Mouse (Mus musculus) stomach, embryonic 15.5 days (tissue): ENCODE data around the gene Clp1. TPM values are rescaled to one million over a fixed set of nuclear protein-coding genes. Genes with fewer than 3 reads are reported as not detected.

ENCODE experiments used
- ATAC-seq: fragments of 200-750 bp; cut with Nextera tagmentation; 2 replicates; pipeline ENCODE4 v1.8.0; 2017; ENCODE audit warnings: low read depth, moderate number of reproducible peaks, moderate TSS enrichment; ENCODE audit not compliant: insufficient read depth, low FRiP score
- H3K27ac ChIP-seq: fragments of 300-500 bp; sonication (generic); 2 replicates; pipeline ENCODE4 v1.5.1; 2015; ENCODE audit warnings: mild to moderate bottlenecking, inconsistent platforms
- H3K27me3 ChIP-seq: fragments of 300-500 bp; sonication (generic); replicated peaks from 2 replicates; pipeline ENCODE4 v1.6.1; 2015; ENCODE audit warnings: inconsistent platforms
- H3K36me3 ChIP-seq: fragments of 300-500 bp; sonication (generic); 2 replicates; pipeline ENCODE4 v1.6.1; 2015; ENCODE audit warnings: inconsistent platforms
- H3K4me1 ChIP-seq: fragments of 300-500 bp; sonication (generic); 2 replicates; pipeline ENCODE4 v1.6.1; 2015; ENCODE audit warnings: inconsistent platforms
- H3K4me2 ChIP-seq: fragments of 300-500 bp; sonication (generic); 2 replicates; pipeline ENCODE4 v1.6.1; 2015; ENCODE audit warnings: mild to moderate bottlenecking, inconsistent platforms
- H3K4me3 ChIP-seq: fragments of 300-500 bp; sonication (generic); replicated peaks from 2 replicates; pipeline ENCODE4 v1.5.1; 2015; ENCODE audit warnings: inconsistent platforms
- H3K9ac ChIP-seq: fragments of 300-500 bp; sonication (generic); 2 replicates; pipeline ENCODE4 v1.6.1; 2015; ENCODE audit warnings: inconsistent platforms
- H3K9me3 ChIP-seq: fragments of 300-500 bp; sonication (generic); 2 replicates; pipeline ENCODE4 v1.6.1; 2016; ENCODE audit warnings: inconsistent platforms
- WGBS: fragments of 180-500 bp; shearing (Covaris S2); methylation state at CpG from one replicate; pipeline ENCODE4 v1.1.7; 2015; 5-methylcytosine and 5-hydroxymethylcytosine counted together
- polyA plus RNA-seq: library from polyadenylated mRNA; unstranded; fragments of >200 nt; fragmentation: Nextera tagmentation; extraction: Ambion mirVana; gene quantifications from 2 replicates; pipeline ENCODE4 v1.2.1, GENCODE M21; 2015

The Clp1 gene
- polyA plus RNA-seq, 1 experiment from 2014 or later = 23.7 TPM

DNA sequence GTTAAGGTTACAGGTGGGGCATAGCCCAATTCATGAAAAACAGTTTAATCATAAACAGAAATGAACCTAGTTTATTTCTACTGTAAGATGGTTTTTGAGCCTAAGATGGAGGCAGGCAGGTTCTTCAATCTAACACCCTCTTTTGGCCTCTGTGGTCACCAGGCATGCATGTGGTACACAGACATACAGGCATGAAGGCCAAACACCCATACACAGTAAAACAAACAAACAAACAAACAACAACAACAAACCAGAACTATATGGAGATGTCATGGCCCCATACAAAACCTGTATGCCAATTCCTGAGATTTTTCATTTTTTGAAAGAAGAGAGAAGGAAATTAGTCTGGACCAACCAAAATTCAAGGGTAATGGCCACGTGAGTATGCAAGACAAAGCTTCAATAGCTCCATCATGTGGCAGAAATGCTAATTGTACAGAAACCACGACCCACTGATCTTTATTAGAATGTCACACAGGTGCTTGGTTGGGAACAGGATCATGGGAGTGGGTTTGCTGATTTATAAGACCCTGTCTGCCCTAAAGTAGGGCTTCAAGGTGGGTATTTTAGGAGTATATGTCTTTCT, 31.5 kb upstream of the Clp1 start:
- Histone ChIP-seq H3K4me3 (no peak overlapping the region), H3K27me3 (no peaks in the 10 kb centered on the region), H3K9ac (no peak overlapping the region), H3K4me2 (no peak overlapping the region), H3K4me1 (no peaks in the 10 kb centered on the region), H3K27ac (no peak overlapping the region), H3K36me3 (no peaks in the 10 kb centered on the region), H3K9me3 (no peaks in the 10 kb centered on the region)
- 1% methylated on average over 2 of the region's 2 CpGs for WGBS
- peak; percentile 53; the same call in 1 of the 2 replicates for ATAC-seq

DNA sequence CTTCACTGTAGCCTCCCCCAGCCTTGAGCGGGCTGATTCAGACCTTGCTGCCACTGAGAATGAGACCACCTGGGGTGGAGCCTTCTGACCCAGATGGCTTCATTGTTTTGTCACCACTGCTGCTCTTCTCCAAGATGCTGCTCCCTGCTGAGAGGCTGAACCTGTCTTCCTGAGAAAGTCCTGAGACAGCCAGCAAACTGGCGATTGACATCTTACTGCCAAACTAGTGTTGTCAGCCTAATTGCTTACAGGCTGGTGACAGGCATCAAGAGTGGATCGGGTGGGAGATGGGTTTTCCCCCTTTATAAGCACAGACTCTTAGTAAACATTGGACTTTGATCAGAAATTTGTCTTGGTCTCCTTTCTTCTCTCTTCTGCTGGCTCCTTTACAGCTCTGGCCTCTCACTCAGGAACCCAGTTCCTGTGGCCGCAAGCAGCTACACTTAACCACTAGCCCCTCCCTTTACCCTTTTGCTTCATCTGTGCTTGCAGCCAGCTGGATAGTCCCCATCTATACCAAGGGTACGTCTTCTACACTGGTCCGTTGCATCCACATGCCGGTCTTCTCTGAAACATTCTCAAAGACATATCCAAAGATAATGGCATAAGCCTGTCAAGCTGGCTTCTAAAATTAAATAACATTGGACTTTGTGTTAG, 30.0 kb upstream of the Clp1 start:
- no peak for ATAC-seq
- H3K36me3 ChIP-seq = no peaks in the 10 kb centered on the region
- no peaks in the 10 kb centered on the region for H3K4me1 ChIP-seq
- no peaks in the 10 kb centered on the region for H3K9me3 ChIP-seq
- H3K4me3 ChIP-seq = no peak overlapping the region
- no peak overlapping the region for H3K9ac ChIP-seq
- H3K27ac ChIP-seq = no peak overlapping the region
- H3K4me2 ChIP-seq = no peak overlapping the region
- WGBS = 54% methylated on average over 7 of the region's 7 CpGs
- H3K27me3 ChIP-seq = no peaks in the 10 kb centered on the region

DNA sequence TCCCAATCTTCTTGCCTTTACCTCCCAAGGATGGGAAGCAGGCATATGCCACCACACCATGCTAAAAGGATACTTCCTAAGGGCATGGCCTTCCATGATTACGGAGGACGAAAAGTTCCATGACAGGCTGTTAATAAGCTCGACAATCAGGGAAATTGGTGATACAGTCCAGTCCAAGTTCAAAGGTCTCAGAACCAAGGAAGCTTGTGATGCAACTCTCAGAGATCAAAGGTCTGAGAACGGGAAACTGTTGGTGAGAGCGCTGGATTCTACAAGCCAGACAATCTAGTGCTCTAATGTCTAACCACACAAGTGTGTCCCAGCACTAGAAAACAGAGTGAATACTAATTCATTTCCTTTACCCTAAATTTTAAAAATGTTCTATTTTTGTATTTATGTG, 29.1 kb upstream of the Clp1 start:
- no peaks in the 10 kb centered on the region for H3K27me3 ChIP-seq
- H3K27ac ChIP-seq = no peak overlapping the region
- H3K36me3 ChIP-seq = no peaks in the 10 kb centered on the region
- no peak for ATAC-seq
- WGBS = 74% methylated on average over 5 of the region's 5 CpGs
- no peak overlapping the region for H3K9ac ChIP-seq
- no peak overlapping the region for H3K4me2 ChIP-seq
- no peaks in the 10 kb centered on the region for H3K4me1 ChIP-seq
- no peak overlapping the region for H3K4me3 ChIP-seq
- no peaks in the 10 kb centered on the region for H3K9me3 ChIP-seq

DNA sequence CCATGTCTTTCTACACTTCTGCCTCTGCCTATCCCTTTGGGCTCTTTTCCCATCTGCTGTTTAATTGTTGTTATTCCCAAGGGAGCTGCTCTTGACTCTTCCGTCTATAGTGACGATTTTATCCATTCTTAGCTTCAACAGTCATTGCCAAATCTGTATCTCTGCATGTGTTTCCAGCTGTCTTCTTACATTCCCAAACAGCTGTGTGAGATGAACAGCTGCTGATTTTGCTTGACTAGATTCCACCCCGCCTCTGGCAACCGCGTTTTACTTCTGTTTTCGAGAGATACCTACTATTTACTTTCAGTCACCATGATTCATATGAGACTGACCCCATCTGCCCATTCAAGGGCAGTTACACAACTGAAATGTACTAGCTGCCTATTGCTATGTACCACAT, 23.0 kb upstream of the Clp1 start:
- H3K36me3 ChIP-seq = no peaks in the 10 kb centered on the region
- no peaks in the 10 kb centered on the region for H3K9me3 ChIP-seq
- no peak overlapping the region for H3K9ac ChIP-seq
- 46% methylated on average over 6 of the region's 6 CpGs for WGBS
- H3K4me2 ChIP-seq = no peak overlapping the region
- 0 out of 2 replicates have a peak, but pooled peaks cover 2% of the 10 kb centered on the region for H3K4me1 ChIP-seq
- no peaks in the 10 kb centered on the region for H3K27me3 ChIP-seq
- no peak overlapping the region for H3K4me3 ChIP-seq
- ATAC-seq = no peak; the same call in 1 of the 2 replicates
- peak overlapping the region; percentile 48; the same call in 1 of the 2 replicates for H3K27ac ChIP-seq

DNA sequence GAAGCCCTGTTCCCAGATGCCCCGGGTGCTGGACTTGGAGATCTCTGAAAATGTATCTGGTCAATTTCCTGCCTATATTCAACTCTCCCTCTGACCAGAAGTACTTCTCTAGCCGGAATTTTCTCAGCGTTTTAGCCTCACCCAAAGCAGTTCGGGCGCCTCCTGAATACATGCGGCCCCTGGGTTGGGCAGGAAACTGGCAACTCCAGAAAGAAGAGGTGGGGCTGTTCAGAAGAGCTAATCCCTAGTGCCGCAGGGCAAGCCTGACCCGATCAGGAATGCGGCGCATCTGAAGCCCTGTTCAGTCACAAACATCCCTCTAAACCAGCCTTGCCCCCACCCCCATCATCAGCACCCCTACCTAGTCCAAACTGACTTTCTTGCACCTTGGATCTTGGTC, 17.0 kb upstream of the Clp1 start:
- Histone ChIP-seq H3K9me3 (no peaks in the 10 kb centered on the region), H3K27ac (peak overlapping the region; percentile 99), H3K36me3 (peaks cover 10% of the 10 kb centered on the region; the same call in 1 of the 2 replicates), H3K4me1 (peaks cover 33% of the 10 kb centered on the region), H3K9ac (no peak overlapping the region), H3K4me3 (peak overlapping the region; percentile 95), H3K4me2 (peak overlapping the region; percentile 80), H3K27me3 (no peaks in the 10 kb centered on the region)
- under 1% methylated on average over 10 of the region's 10 CpGs for WGBS
- ATAC-seq = peak; percentile 23; the same call in 1 of the 2 replicates

DNA sequence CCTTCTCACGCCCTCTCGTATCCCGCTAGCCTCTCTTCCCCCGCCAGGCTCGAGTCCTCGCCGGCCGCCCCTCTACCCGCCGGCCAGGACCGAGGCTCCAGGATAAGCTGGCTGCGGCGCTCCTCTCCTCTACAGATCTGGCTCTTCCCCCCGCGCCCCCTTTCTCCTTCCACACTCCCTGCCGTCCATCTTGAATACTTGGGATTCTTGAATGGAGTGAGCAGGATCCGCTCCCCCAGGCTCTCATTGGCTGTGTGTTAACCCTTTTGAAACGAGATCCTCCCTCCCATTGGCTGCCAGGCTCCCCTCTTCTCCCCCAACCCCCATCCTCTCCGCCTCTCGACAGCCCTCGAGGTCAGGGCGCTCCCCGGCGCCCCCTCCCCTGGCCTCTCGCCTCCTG, 16.4 kb upstream of the Clp1 start, which contains the start of gene Gm19426:
Gm19426 (minus strand) TSS at position 95 of the 400 bp plus-strand sequence.
- H3K4me2 ChIP-seq = peak within 1 kb of the TSS; percentile 80
- peak; percentile 92 for ATAC-seq
- under 1% methylated on average over 25 of the region's 25 CpGs for WGBS

DNA sequence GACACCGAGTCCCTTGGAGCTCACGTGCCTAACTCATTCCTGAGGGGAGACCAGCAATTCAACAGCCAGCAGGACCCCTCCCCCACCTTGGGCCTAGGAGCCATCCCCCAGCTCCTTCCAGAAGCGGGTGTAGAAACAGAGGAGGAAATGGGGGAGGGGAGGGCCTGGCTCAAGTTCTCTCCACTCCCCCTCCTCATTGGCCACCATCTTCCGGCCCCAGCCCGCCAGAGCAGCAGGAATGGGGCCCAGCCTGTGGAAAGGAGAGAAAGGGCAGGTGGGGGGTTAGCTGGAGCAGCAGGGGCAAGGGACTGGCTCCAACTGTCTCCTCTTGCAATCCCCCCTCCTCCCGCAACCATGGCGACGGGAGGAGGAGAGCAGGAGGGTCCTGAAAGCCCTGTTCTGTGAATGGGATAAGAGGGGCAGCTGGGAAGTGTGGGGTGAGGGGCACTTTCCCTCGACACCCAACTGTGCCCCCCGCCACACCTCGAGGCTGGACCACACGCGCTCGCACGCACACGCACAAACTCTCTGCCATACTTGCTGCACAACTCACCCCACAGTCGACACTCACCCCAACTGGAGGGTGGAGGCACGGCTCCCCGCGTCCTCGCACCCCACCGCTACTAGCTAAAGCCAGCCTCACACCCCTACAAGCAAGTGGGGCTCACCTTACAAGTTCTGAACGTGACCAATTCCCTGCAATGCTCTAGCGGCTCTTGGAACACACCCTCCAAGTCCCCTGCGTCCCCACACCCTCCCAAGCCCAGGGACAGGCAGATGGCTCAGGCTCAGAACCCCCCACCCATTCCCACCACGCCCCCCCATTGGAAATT, 15.5 kb upstream of the Clp1 start:
- Histone ChIP-seq H3K4me1 (peaks cover 46% of the 10 kb centered on the region), H3K27ac (peak overlapping the region; percentile 99), H3K9ac (peak overlapping the region; percentile 98), H3K4me3 (peak overlapping the region; percentile 95), H3K9me3 (no peaks in the 10 kb centered on the region), H3K4me2 (peak overlapping the region; percentile 80), H3K36me3 (peaks cover 10% of the 10 kb centered on the region; the same call in 1 of the 2 replicates), H3K27me3 (no peaks in the 10 kb centered on the region)
- under 1% methylated on average over 24 of the region's 26 CpGs for WGBS
- ATAC-seq = peak; percentile 40

More for the DNA sequence above, 16.4 kb upstream of the Clp1 start, which contains the start of gene Gm19426:
- Histone ChIP-seq H3K9me3 (no peaks in the 10 kb centered on the region), H3K27me3 (no peaks in the 10 kb centered on the region), H3K36me3 (peaks cover 10% of the 10 kb centered on the region; the same call in 1 of the 2 replicates), H3K4me3 (peak within 1 kb of the TSS; percentile 95), H3K4me1 (peaks cover 38% of the 10 kb centered on the region), H3K27ac (peak within 1 kb of the TSS; percentile 99), H3K9ac (peak within 1 kb of the TSS; percentile 98)

DNA sequence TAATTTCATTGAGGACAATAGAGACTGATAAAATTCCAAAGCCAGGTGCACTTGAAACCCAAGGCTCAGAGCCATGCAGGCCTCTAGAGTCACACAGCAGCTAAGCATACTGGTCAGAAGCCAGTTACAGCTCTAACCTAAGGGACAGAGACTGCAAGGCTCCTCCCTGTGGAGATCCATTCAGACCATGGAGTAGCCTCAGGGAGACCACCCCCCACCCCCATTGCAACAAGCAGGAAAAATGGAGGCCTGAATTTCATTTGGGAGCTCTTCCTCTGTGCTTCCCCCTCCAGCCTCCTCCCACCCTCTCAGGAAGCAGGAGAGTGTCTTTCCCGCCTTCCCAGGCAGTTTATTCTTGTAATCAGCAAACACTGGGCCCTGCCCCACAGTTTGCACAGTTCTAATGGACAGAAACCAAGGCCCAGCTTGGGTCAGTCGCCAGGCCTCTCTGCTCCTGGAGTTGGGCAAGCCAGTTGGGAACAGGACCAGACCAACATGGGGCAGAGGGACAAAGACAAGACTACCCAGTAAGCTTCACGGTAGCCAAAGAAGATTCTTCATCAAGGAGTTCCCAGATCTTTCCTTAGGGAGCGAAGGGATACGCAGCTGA, 14.8 kb upstream of the Clp1 start:
- H3K36me3 ChIP-seq = peaks cover 10% of the 10 kb centered on the region; the same call in 1 of the 2 replicates
- peak overlapping the region; percentile 80 for H3K4me2 ChIP-seq
- no peaks in the 10 kb centered on the region for H3K27me3 ChIP-seq
- ATAC-seq = peak; percentile 2; the same call in 1 of the 2 replicates
- H3K4me3 ChIP-seq = peak overlapping the region; percentile 95
- H3K27ac ChIP-seq = peak overlapping the region; percentile 99
- peak overlapping the region; percentile 5; the same call in 1 of the 2 replicates for H3K9ac ChIP-seq
- H3K9me3 ChIP-seq = no peaks in the 10 kb centered on the region
- WGBS = 4% methylated on average over 5 of the region's 5 CpGs
- H3K4me1 ChIP-seq = peaks cover 53% of the 10 kb centered on the region

DNA sequence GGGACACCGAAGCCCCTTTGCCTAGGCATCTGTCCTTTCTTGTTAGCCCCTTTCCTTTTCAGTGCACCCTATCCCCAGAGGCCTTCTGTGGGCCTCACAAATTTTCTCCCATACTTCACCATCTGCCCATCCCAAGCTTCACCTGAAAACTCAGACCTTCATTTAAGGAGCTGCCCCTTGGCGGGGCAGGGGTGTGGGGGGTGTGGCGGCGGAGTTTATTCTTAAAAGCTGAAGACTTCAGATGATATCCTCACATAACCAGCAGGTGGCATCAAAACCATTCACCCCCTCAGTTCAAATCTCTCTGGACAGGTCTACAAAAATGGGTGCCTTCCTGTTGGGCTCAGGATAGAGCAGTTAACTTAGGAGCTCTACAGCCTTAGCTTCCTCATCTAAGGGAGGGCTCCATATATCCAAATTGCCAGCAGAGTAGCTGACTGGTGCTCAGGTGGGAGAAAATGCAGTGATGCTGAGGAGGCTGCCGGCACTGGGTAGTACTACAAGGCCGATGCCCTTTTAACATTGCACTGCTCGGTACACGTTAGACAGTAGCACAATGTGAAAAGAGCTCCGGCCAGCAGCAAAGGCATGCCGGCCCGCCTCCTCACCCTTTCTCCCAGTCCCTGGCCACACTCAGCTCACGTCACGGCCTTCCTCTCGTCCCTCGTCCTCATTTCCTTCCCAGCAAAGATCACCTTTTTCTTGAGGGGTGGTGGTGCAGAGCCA, 13.6 kb upstream of the Clp1 start:
- peaks cover 65% of the 10 kb centered on the region for H3K4me1 ChIP-seq

DNA sequence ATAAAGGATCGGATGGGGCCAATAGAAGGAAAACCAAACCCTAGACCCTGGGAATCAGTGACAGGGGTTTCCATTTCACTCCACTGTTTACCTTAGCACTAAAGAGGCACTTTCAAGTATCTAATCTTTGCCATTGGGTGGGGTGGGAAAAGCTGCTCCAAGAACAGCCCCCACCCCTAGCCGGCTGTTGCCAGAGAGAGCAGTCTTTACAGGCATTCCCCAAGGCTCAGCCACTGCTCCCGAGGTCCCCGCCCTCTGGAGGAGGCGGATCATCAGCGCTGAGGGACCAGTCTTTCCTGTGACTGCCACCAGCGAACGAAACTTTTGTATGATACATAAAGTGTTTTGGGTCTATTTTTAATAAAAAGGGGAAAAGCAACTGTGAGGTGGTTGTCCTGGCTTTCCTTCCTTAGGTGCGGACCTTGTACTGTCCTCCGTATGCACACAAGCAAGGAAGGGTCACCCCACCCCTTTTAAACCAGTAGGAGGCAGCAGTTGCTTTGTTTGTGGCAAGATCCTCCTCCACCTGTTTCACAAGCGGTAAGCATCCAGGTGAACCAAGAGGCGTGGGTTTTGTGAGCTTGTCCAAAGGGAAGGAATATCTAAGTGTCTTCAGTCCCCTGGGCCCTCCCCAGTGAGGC, 11.2 kb upstream of the Clp1 start:
- H3K27me3 ChIP-seq = 0 out of 2 replicates have a peak, but pooled peaks cover 3% of the 10 kb centered on the region

More for the DNA sequence above, 13.6 kb upstream of the Clp1 start:
- ATAC-seq = no peak
- H3K9me3 ChIP-seq = no peaks in the 10 kb centered on the region
- peak overlapping the region; percentile 95 for H3K4me3 ChIP-seq
- peaks cover 10% of the 10 kb centered on the region; the same call in 1 of the 2 replicates for H3K36me3 ChIP-seq
- no peak overlapping the region; the same call in 1 of the 2 replicates for H3K27ac ChIP-seq
- no peak overlapping the region for H3K9ac ChIP-seq
- 0 out of 2 replicates have a peak, but pooled peaks cover 3% of the 10 kb centered on the region for H3K27me3 ChIP-seq
- peak overlapping the region; percentile 80 for H3K4me2 ChIP-seq
- 58% methylated on average over 15 of the region's 15 CpGs for WGBS

More for the DNA sequence above, 11.2 kb upstream of the Clp1 start:
- Histone ChIP-seq H3K27ac (peak overlapping the region; percentile 68; the same call in 1 of the 2 replicates), H3K4me3 (peak overlapping the region; percentile 15), H3K9ac (no peak overlapping the region), H3K4me2 (peak overlapping the region; percentile 69), H3K36me3 (peaks cover 10% of the 10 kb centered on the region; the same call in 1 of the 2 replicates), H3K4me1 (peaks cover 83% of the 10 kb centered on the region), H3K9me3 (no peaks in the 10 kb centered on the region)
- WGBS = 2% methylated on average over 12 of the region's 12 CpGs
- no peak for ATAC-seq
